Mouse (Mus musculus) layer of hippocampus, adult 9-10 months (tissue): ENCODE measurements around the gene Tm2d3.

Experiments
- DNase-seq: peaks from one replicate; pipeline ENCODE4 v3.0.0; 2022; ENCODE audit warnings: low spot score

Tm2d3 gene

DNA sequence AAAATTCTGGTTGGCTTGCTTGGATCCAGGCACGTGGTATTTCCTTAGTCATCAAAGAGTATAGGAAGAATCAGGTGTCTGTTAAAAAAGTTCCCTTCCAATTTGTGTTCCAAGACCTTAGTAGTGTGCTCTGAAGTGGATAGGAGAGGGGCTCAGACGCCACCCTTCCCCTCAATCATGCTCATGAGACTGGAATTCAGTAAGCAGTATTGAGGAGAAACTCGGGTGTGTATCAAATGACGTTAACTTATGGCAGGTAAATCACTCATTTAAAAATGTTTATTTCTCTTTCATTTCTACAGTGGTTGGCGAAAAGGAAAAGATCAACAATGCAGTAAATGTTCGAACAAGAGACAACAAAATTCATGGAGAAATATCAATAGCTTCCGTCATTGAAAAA lies at the start of gene Tm2d3:
Gene Tm2d3 (plus strand): TSS at position 301 of the 400 bp plus-strand sequence.
- DNase-seq, result no peak

DNA sequence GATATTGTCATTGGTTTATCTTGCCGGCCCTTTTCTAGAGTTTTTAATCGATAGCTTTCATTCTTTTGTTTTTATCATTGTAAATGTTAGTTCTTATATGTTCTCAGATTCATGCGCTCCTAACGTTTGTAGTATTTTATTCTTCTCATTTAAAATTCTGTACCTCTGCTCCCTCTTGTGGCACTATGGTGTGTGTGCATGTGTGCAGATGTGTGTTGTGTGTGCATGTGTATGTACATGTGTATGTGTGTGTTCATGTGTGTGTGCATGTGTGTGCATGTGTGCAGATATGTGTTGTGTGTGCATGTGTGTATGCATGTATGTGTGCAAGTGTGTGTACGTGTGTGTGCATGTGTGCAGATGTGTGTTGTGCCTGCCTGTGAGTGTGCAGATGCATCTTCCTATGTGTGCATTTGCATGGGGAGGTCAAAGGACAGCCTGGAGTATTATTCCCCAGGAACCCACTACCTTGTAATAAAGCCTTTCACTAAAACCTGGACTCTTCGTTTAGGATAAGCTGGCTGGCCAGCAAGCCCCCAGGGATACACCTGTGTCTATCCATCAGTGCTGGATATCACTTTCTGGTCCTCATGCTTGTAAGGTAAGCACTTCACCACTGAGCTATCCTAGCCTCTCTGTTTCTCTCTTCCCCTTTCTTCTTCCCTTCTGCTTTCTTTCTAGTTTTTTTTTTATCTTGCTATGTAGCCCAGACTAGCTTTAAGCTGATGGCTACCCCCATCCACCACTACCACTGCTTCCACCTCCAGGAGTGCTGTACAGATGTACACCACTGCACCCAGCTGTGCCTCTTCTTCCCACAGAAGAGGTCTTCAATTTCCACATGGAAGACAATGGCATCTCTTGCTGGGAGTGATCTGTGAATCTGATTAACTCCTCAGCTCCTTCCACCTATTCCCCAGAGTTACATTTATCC lies 48.3 kb upstream of the Tm2d3 start:
- no peak for DNase-seq

DNA sequence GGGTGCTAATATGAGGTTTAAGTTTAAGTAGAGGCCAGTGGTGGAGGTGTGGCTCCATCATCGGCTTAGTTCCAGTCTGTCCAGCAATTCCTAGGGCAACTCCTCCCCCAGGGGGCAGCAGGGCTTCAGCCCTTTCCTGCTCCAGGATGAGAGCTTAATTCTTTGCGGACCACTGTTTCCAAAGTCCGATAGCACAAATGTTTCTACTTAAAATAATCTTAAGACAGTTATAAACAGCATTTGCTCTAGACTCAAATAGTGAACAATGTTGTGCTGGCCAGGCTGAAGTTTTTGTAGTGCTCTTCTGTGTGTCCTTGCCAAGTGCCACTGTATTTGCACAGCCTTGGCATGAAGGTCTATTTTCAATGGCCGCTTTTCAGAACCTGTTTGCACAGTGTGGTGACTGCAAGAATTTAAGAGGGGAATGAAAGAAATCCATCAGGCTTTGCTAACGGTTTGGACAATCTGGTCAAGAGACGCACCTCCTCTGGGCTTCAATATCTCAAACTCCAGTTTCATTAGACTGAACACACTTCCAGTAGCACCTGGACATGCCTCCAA lies 47.0 kb upstream of the Tm2d3 start:
- DNase-seq, result no peak

DNA sequence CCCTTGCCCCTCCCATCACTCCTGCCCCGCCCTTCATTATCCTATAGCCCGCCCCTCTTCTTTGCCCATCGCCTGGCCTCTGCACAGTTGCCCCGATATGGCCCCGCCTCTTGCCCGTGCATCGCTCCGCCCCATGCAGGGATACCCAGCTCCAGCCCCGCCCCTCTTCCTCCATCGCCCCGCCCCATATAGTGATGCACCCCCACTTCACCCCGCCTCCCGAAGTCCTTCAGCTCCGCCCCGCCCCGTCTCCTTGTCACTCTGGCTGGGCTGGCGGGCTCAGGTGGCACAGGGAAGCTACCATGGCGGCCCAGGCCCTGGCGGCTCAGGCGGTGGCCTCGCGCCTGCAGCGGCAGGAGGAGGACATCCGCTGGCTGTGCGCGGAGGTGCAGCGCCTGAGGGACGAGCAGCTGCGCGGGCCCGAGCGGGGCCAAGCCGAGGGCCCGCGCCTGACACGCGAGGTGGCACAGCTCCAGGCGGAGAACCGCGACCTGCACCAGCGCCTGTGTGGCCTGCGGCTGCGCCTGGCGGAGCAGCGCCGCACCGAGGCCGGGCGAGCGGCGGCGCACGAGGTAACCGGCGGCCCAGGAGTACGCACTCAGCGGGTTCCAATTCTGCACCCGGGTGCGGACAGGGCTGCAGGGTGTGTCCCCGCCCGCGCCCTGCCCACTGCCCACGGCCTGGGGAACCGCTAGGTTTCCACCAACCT lies 46.2 kb upstream of the Tm2d3 start, which contains the start of gene Tarsl2:
Gene Tarsl2 (plus strand): TSS at position 256 of the 709 bp plus-strand sequence.
- DNase-seq, result peak; percentile 84

DNA sequence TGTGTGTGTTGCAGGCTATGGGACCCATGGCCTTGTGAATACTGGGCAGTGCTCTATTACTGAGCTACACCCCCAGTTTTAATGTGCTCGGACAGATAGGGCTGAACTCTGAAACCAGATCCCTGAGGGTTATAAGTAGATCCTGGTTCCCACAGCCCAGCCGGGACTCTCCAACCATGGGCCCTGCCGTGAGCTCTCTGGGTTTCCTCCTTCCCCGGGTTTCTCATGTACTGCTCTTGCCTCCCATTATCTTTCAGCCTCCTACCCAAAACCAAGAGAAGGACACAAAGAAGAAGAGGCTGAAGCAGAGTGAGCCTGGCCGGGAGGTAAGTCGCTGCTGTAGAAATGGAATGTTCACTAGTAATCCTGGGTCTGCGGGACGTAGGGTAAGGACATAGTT lies 45.0 kb upstream of the Tm2d3 start:
- DNase-seq, result no peak

DNA sequence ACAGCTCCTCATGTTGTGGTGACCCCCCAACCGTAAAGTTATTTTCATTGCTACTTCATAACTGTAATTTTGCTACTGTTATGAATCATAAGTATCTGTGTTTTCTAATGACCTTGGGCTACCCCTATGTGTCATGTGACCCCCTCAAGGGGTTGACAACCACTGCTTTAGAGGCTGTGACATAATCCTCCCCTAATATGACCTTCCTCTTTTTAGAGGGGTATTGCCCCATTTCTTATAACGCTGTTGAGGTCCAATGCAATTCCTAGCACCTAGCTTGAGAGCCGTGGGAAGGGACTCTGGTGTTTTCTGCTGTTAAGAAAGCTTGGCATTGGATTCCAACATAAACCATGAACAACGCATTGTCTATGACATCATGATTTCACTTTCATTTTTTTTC lies 40.3 kb upstream of the Tm2d3 start:
- DNase-seq, result no peak

DNA sequence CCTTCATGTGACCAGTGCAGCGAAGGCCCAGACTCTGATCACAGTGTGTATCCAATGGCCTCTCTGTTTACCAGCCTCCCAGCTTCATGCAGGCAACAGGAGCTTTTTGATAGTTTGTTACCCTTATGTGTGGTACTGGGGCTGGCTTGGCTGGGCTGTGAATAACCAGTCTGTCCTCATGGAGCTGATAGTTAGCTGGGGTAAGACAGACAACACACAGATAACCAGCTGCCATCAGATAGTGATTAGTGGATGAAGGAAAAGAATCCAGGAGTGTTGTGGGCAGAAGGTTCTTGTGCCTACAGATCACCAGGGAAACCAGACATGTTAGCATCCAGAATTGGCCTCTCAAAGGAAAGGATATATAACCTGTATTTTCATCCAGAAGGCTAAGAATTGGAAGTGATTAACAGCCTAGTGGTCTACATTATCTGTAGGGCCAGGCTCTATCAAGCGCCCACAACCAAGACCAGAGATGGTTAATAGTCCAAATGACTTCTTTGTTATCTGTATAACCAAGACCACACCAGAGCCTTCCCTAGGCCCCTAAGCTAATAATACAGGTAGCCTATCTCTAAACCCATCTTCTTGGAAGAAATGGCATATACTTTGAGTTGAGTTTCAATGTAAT lies 33.4 kb upstream of the Tm2d3 start:
- DNase-seq, result no peak

DNA sequence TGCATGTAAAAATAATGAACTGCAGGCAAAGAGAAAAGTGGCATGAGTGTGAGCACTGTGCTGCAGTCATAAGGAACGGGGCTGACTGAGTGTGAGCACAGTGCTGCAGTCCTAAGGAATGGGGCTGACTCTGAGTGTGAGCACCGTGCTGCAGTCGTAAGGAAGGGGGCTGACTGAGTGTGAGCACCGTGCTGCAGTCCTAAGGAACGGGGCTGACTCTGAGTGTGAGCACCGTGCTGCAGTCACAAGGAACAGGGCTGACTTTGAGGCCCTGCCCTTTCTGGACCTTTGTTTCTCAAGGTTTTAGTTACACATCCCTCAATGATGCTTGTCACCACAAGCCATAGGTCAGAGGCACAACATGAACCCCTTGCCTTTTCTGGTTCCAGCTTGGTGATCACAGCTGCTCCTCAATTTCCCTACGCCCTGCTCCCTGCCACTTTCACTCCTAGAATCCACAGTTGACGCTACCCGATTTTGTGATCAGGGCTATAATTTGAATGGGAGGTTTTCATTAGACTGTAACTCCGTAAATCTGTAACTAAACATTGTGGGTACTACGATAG lies 27.7 kb upstream of the Tm2d3 start:
- no peak for DNase-seq

DNA sequence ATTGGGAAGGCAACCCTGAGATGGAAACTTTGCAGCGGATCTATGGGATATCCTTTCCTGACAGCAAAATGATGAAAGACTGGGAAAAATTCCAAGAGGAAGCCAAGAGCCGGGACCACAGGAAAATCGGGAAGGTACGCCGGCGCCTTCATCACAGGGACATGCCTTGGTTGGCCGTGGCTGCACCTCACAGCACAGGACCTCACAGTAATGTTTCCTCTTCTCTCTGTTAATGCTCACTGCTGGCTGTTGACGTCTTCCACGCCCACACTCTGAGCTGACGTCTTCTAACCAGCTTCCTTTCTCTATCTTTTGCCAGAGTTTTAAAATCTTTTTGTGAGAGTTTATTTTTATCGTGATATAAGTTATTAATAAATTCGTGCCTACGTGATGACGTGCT lies 27.1 kb upstream of the Tm2d3 start:
- DNase-seq, result no peak

DNA sequence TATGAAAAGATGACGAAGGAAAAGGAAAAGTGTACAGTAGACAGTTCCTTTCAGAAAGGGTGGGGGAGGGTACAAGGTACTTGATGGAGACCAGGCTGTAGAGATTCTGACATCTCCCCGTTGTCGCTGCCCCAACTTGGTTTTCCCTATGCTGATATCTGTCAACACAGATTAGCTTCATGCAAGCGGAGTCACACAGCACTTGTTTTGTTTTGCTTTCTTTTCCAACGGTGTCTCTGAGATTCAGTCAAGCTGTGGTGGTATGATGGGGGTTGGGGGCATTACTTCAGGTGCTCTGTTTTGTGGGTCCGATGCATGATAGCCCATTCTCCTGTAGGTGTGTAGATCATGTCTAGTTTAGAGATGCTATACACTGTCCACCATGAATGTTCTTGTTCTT lies 23.5 kb upstream of the Tm2d3 start:
- no peak for DNase-seq

DNA sequence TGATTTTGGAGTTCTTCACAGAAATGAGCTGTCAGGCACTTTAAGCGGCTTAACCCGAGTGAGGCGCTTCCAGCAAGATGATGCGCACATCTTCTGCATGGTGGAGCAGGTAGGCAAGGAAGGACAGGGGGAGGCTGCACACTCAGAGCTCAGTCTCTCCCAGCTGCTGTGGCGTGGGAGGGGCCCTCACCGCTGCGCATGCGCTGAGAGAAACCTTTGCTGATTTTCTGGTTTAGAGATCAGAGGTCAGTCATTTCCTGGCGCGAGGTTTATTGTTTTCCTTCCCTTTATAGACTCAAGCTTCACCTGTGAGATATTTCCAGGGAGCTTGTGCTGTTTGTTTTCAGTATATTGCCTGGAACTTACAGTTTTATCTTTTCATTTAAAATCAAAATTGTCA lies 12.9 kb upstream of the Tm2d3 start:
- DNase-seq, result no peak

DNA sequence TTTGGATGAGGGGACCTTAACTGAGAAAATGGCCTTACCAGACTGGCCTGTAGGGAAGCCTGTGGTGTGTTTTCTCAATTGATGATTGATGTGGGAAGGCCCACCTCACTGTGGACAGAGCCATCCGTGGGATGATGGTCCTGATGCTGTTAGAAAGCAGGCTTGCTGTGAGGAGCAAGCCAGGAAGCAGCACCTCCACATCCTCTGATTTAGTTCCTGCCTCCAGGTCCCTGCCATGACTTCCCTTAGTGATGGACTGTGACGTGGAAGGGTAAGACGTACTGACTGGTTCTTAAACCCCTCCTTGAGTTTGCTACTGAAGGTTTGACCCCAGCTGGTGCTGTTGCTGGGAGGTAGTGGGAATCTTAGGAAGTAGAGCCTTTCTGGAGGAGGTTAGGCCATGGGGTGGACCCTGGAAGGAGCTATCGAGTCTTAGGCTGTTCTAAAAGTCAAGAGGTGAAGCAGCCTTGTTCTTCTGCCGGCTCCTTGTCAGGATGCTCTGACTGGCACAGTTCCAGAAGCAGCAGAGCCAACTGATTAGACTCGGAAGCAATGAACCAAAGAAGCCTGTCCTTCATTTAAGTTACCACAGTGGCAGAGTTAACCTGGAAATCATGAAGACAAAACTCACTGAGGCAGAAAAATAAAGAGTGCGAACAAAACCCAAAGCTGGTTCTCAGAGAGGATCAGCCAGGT lies 11.9 kb upstream of the Tm2d3 start:
- DNase-seq, result no peak

DNA sequence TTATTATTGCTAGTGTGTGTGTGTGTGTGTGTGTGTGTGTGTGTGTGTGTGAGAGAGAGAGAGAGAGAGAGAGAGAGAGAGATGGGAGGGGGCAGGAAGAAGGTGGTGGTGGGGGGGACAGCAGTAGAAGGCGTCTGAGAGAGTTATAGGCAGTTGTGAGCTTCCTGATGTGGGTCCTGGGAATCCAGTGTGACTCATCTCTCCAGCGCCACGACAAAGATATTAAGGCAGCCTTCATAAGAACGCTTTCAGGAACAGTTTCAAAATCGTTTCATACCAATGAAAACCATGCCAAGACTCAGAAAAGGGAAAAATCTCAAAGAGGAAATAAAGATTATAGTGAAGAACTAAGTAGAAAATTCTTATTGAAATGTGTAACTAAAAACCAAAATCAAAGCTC lies 9.8 kb upstream of the Tm2d3 start:
- DNase-seq, result no peak

DNA sequence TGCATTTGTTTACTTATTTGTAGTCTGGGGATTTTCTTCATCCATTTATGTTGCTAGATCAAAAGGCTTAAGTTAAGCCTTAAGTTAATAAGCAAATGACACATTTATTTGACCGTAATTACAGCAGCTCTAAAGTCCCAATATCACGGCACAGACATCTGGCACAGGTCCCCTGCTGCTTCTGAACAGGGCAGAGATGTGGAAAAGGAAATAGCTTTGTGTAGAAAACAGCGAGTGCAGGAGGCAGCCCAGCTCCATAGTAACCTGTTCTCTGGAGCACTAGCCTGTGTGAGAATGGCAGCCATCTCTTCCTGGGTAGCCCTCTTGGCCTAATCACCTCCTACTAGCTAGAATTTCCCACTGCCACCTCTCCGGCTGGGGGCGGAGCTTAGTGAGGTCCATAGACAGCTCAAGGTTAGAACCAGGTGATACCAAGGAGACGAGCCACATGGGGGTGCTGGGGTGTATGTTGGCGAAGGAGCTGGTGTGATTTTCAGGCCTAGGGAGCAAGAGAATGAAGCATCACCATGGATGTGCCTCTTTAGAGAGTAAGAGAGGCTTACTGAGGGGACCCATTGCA lies 6.6 kb upstream of the Tm2d3 start:
- DNase-seq, result no peak

DNA sequence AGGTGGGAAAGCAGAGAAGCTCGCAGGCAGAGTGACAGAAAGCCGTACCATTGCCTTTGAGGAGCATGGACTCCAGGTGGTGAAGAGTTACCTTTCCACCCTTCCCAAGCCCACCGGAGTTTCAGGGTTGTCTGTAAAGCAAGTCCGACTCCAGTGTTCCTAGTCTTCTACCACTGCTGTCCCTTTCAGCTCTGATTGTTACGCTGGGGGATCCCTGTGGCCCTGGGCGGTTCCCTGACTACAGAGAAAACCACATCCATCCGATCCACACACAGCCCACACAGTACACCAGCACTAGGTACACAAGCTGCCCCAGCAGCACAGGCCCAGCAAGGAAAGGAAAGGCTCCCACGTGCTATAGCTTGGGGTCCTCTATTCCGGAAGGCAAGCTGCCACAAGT lies 4.3 kb upstream of the Tm2d3 start:
- DNase-seq, result no peak

DNA sequence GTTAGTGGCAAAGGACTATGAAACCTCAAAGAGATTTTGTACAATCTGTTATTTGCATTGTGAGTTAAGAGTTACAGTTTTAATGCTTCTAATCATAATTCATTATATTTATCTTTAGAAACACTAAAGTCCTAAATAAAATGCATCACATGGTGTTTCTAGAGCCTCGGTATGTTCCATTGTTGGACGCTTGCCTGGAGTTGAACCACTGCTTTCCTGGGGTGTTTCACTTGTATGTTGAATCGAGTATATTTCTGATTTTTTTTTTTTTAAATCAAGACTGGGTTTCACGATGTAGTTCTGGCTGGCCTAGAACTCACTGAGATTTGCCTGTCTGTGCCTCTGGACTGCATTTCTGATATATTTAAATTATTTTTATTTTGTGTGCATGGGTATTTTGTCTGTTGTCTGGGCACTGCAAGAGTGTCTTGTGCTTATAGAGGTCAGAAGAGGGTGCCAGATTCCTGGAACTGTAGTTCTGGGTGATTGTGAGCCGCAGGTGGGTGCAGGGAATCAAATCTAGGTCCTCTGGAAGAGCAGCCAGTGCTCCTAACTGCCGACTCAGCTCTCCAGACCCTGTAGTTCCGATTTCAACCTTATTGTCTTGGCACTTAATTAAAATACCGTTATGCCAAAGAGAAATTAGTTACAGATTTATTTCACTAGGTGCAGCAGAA lies 1.1 kb downstream of the Tm2d3 start:
- no peak for DNase-seq

DNA sequence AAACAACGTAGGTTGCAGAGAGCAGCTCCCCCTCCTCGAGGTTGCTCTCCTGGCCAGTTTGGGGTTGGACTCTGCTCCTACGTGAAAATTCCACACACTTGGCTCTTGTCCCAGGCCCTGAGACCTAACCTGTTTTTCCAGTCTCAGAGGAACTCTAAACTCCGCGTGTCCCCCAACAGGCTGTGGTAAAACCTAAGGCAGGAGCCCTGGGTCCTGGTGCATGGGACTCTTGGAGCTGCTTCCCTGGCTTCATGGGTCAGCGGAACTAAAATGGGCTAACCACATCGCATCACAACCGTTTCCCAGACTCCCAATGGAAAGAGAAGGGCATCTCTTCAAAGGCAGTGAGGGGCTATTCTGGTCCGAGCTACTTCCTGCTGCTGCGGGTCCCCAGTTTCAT lies 1.9 kb downstream of the Tm2d3 start:
- DNase-seq, result no peak

DNA sequence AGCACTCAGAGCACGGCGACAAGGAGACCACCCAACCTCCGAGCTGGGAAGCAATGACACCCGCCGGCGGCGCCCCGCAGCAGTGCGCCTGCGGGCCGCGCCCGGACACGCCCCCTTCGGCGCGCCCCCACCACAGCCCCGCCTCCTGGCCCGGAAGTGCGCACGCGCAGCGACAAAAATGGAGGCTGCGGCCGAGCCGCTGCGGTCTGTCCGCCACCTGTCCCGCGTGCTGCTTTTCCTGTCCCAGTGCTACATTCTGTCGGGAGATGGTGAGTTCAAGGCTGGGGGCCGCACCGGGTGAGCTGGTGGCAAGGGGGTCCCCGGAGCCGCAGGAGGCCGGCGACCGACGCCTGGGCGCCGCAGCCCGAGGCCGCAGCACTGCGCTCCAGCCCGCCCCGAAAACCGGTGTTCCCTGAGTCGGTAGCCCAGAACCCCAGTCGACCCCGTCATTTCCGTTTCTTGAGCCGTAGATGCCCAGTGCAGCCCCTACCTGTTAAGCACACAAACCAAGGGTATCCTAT lies 2.4 kb downstream of the Tm2d3 start:
- peak; percentile 59 for DNase-seq

DNA sequence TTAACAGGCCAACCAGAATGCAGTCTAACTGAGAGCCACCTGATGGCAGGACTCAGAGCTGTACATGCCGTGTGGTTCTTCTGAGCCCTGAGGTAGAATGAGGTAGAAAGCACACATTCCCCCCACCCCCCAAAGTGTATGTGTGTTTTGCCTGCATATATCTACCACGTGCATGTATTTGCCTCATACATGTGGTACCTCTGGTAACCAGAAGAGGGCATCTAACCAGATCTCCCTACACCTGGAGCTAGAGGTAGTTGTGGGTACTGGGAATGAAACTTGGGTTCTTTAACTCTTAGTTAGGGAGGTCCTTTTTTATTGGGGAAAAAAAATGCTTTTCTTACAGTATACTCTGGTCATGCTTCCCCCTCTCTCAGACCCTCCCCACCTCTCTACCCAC lies 5.5 kb downstream of the Tm2d3 start:
- DNase-seq, result no peak

DNA sequence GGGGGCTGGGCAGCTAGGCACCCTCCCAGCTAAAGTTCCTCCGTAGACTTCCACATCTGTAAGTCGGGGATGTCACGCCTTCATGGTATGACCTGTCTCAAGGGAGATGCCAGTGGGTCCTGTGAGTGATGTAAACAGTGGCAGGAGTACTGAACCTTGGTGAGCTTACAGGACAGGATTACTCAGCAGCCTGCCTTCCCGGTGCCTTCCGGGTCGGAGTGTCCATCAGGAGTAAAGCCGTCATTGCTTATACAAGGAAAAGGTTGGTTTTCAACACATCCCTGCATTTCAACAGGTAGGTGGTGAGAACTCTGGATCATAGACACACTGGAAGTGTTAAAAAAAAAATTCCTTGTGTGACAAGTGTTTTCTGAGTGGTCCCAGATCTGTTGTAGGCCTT lies 11.1 kb downstream of the Tm2d3 start:
- no peak for DNase-seq
